Mouse (Mus musculus) megakaryocyte, embryonic 14.5 days (primary cell): ENCODE measurements around the gene Apoc3. TPM values are rescaled to one million over a fixed set of nuclear protein-coding genes. Genes with fewer than 3 reads are reported as not detected.

Experiments used
- H3K27me3 ChIP-seq: replicated peaks from 2 replicates; pipeline ENCODE3; 2012; ENCODE audit warnings: inconsistent platforms
- H3K36me3 ChIP-seq: replicated peaks from 2 replicates; pipeline ENCODE3; 2012; ENCODE audit warnings: low read length, inconsistent platforms, mixed read lengths
- H3K4me1 ChIP-seq: 2 replicates; pipeline ENCODE4 v1.6.1; 2012; ENCODE audit warnings: inconsistent platforms
- H3K4me3 ChIP-seq: replicated peaks from 2 replicates; pipeline ENCODE3; 2012; ENCODE audit warnings: moderate library complexity, mild to moderate bottlenecking, inconsistent platforms
- H3K9me3 ChIP-seq: 2 replicates; pipeline ENCODE4 v1.6.1; 2012; ENCODE audit warnings: inconsistent platforms
- FLI1 ChIP-seq: IDR thresholded peaks from 2 replicates; pipeline ENCODE4 v1.6.1; 2012; ENCODE audit warnings: low read length, inconsistent platforms, mixed read lengths
- GATA1 ChIP-seq: IDR thresholded peaks from 3 replicates; pipeline ENCODE4 v1.6.1; 2012; ENCODE audit warnings: mixed read lengths, low read length, inconsistent platforms, borderline replicate concordance
- polyA plus RNA-seq: library from polyadenylated mRNA; stranded (reverse); fragments of >175 nt; gene quantifications from 2 replicates; pipeline ENCODE4 v1.2.3, GENCODE M21; 2012; ENCODE audit warnings: low replicate concordance; ENCODE audit not compliant: insufficient read depth

Apoc3 gene
- polyA plus RNA-seq, 1 experiment: not detected

DNA sequence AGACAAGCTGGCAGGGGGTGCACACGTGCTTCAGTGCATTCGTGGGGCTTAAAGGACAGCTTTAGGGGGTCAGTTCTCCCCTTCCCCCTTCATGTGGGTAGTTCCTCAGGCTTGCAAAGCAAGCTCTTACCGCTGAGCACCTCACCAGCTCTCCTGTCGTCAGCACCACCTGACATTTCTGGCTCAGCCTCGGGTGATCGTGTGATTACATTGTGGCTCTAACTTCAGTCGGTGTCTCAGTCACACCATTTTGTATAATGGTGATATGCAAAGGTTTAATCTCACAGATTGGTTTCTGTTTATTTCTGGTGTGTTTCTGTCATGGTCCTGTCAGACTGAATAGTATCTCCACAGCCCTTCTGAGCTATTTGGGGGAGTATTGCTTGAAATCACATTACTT, 36.5 kb downstream of the Apoc3 start:
- no peaks in the 10 kb centered on the region for H3K9me3 ChIP-seq
- peaks cover 99% of the 10 kb centered on the region for H3K36me3 ChIP-seq
- no peaks in the 10 kb centered on the region for H3K27me3 ChIP-seq
- TF ChIP-seq FLI1: no peak
- no peak for TF ChIP-seq GATA1
- peaks cover 63% of the 10 kb centered on the region for H3K4me1 ChIP-seq
- no peak overlapping the region for H3K4me3 ChIP-seq

DNA sequence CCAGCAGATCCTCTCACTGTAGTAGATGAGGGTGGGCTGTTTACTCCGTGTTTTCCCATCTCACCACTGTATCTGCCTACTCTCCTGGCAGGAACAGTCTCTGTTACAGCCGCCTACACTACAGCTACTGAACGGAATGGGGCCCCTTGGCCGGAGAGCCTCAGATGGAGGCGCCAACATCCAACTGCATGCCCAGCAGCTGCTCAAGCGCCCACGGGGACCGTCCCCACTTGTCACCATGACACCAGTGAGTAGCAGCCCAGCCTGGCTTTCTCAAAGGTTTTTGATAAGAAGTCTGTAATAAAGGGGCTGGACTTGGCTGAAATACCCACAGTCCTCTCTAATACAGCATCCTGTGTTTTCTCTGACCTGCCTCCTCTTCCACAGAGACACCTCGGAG, 37.0 kb downstream of the Apoc3 start:
- TF ChIP-seq FLI1 (no peak), GATA1 (no peak)
- H3K4me3 ChIP-seq: no peak overlapping the region
- peaks cover 63% of the 10 kb centered on the region for H3K4me1 ChIP-seq
- peaks cover 99% of the 10 kb centered on the region for H3K36me3 ChIP-seq
- no peaks in the 10 kb centered on the region for H3K27me3 ChIP-seq
- no peaks in the 10 kb centered on the region for H3K9me3 ChIP-seq

DNA sequence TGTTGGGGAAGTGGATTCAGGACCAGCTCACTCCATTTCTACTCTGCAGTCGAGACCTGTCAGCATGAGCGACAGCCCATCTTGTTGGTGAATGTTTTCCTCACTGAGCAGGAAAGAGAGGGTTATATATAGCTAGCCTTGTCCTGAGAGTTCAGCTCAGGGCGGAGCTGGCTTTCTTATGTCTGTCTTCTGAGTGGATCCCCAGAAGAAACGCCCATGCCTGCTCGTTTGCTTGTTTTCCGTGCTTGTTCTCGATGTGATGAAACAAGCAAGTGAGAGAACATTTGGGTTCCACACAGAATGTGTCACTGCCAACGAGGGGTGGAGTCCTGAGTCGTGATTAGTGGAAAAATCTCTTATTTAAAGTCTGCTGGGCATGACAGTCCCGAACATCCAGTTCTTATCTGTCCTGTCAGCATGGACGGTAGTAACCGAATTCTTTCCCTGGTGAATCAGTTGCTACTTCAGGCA, 38.7 kb downstream of the Apoc3 start:
- H3K27me3 ChIP-seq: no peaks in the 10 kb centered on the region
- peaks cover 88% of the 10 kb centered on the region for H3K36me3 ChIP-seq
- TF ChIP-seq FLI1 (no peak), GATA1 (no peak)
- peaks cover 49% of the 10 kb centered on the region for H3K4me1 ChIP-seq
- H3K9me3 ChIP-seq: no peaks in the 10 kb centered on the region
- H3K4me3 ChIP-seq: no peak overlapping the region

DNA sequence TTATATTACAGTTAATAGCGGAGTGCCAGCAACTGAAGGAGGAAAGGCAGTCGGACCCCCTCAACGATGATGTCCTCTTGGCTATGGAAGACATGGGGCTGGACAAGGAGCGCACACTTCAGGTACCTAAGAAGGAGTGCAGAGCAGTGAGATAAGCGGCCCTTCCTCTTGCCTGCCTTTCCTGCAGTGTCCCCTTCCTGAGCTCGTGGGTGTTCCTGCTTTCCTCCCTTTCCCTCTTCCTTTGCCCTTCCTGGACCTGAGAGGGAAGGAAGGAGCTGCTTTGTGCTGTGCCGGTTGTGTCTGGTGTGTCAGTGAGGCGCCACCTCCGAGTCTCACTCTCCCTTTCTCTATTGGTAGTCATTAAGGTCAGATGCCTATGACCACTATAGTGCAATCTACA, 40.6 kb downstream of the Apoc3 start:
- TF ChIP-seq FLI1 (no peak), GATA1 (no peak)
- peaks cover 84% of the 10 kb centered on the region for H3K36me3 ChIP-seq

DNA sequence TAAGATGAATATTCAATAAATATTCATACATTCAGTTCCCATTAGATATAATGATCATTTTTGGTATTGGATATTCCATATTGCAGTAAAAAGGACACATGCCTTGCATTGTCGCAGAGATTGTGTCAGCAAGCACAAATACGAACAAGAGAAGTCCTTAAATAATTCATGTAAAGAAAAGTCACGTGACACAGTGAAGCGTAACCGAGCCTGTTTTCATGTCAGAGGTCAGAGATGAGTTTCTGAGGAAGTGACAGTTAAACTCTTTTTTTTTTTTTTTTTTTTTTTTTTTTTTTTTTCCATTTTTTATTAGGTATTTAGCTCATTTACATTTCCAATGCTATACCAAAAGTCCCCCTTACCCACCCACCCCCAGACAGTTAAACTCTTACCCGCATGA, 42.8 kb downstream of the Apoc3 start:
- peaks cover 84% of the 10 kb centered on the region for H3K36me3 ChIP-seq
- H3K9me3 ChIP-seq: no peaks in the 10 kb centered on the region
- no peak for TF ChIP-seq GATA1
- no peak for TF ChIP-seq FLI1
- H3K27me3 ChIP-seq: no peaks in the 10 kb centered on the region
- no peak overlapping the region for H3K4me3 ChIP-seq
- peaks cover 40% of the 10 kb centered on the region for H3K4me1 ChIP-seq

More for the DNA sequence above, 40.6 kb downstream of the Apoc3 start:
- Histone ChIP-seq H3K9me3 (no peaks in the 10 kb centered on the region), H3K4me3 (no peak overlapping the region), H3K27me3 (no peaks in the 10 kb centered on the region), H3K4me1 (peaks cover 53% of the 10 kb centered on the region)

DNA sequence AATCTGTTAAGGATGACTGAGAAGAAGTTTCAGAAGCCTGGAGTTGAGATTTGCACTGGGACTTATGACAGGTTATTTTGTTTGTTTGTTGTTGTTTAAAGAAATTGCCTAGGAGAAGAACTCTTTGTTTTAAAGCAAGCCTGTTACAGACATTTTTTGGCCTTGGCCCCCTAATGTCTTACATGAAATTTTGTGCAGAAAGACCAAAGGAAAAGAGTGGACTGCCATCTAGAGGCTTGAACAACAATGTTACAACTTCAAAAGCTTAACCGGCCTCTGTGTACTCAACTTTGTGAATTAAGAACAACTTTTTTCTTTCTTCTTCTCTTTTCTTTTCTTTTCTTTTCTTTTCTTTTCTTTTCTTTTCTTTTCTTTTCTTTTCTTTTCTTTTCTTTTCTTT, 43.8 kb downstream of the Apoc3 start:
- TF ChIP-seq GATA1 (no peak), FLI1 (no peak)
- Histone ChIP-seq H3K36me3 (peaks cover 84% of the 10 kb centered on the region), H3K27me3 (no peaks in the 10 kb centered on the region), H3K4me3 (no peak overlapping the region), H3K9me3 (no peaks in the 10 kb centered on the region), H3K4me1 (peaks cover 36% of the 10 kb centered on the region)

DNA sequence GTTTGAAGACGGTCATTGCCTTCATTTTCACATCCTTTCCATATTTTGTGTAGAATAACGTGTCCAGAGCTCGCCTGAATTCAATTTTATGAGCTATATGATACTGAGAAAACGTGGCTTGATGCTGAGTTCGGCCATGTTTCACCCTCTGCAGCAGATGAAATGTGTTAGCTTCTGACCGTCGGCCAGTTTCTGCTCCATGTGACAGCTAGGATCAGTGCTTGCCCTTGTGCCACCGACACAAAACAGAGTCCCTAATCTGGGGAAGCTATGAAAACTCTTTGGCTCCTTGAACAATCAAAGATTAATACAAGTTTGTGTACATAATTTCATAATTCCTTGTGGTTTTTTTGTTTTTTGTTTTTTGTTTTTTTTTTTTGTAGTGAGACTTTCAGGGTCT, 44.2 kb downstream of the Apoc3 start:
- peaks cover 83% of the 10 kb centered on the region for H3K36me3 ChIP-seq
- H3K9me3 ChIP-seq: no peaks in the 10 kb centered on the region
- no peak overlapping the region for H3K4me3 ChIP-seq
- no peaks in the 10 kb centered on the region for H3K27me3 ChIP-seq
- H3K4me1 ChIP-seq: peaks cover 36% of the 10 kb centered on the region
- TF ChIP-seq FLI1 (no peak), GATA1 (no peak)

DNA sequence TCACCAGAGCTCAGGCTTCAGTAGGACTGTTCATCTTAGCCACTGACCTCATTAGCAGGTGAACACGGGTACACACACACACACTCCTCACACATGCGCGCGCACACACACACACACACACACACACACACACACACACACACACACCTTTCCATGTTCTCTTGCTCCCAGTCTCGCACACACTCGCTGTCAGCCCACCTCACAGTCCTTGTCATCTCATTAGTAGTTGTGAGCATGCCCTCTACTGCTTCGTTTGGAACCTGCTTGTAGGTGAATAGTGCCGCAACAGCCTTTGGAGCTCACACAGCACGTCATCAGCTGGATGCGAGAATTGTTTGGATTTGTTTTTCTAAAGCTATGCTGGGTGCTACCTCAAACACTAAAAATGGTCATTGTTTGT, 46.1 kb downstream of the Apoc3 start:
- H3K4me1 ChIP-seq: peaks cover 42% of the 10 kb centered on the region
- H3K27me3 ChIP-seq: no peaks in the 10 kb centered on the region
- no peaks in the 10 kb centered on the region for H3K9me3 ChIP-seq
- no peak for TF ChIP-seq FLI1
- no peak for TF ChIP-seq GATA1
- H3K36me3 ChIP-seq: peaks cover 83% of the 10 kb centered on the region
- H3K4me3 ChIP-seq: no peak overlapping the region

DNA sequence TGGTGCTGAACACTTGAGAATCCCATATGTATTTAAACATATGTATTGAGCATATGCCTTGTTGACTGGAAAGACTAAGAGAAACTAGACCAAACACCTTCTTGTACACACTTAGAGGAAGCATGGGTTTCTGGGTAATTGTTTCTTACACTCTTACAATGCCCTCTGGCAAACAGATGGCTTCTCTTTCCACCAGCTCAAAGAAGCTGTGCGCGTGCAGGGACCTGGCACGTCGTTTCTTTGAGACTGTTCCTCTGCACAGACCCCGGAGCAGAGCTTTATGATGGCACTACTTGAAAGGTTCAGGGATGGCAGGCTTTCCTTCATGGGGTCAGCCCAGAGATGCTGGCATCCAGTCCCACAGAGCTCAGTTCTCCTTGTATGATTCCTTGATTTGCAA, 46.5 kb downstream of the Apoc3 start:
- H3K9me3 ChIP-seq: no peaks in the 10 kb centered on the region
- no peak for TF ChIP-seq GATA1
- no peak for TF ChIP-seq FLI1
- H3K27me3 ChIP-seq: no peaks in the 10 kb centered on the region

DNA sequence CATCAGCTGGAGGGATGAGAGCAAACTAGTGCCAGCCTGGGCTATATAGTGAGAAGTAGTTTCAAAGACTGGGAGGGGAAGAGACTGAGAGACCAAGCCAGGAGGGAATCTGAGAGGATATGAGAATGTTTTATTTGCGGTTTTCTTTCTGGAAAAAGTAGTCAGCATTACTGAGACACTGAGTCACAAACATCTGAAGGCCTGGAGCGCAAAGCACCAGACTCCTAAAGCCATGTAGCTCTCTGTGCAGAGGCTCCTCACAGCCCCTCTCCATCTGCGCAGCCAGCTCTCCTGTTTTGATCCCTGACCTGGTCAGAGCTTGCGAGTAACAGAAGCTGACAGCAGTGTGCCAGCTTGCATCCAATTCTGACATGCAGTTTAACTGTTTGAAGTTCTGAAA, 47.1 kb downstream of the Apoc3 start:
- H3K4me1 ChIP-seq: peaks cover 49% of the 10 kb centered on the region
- H3K4me3 ChIP-seq: no peak overlapping the region
- TF ChIP-seq FLI1 (no peak), GATA1 (no peak)
- no peaks in the 10 kb centered on the region for H3K9me3 ChIP-seq
- no peaks in the 10 kb centered on the region for H3K27me3 ChIP-seq
- H3K36me3 ChIP-seq: peaks cover 81% of the 10 kb centered on the region

More for the DNA sequence above, 46.5 kb downstream of the Apoc3 start:
- Histone ChIP-seq H3K4me3 (no peak overlapping the region), H3K4me1 (peaks cover 43% of the 10 kb centered on the region), H3K36me3 (peaks cover 83% of the 10 kb centered on the region)

DNA sequence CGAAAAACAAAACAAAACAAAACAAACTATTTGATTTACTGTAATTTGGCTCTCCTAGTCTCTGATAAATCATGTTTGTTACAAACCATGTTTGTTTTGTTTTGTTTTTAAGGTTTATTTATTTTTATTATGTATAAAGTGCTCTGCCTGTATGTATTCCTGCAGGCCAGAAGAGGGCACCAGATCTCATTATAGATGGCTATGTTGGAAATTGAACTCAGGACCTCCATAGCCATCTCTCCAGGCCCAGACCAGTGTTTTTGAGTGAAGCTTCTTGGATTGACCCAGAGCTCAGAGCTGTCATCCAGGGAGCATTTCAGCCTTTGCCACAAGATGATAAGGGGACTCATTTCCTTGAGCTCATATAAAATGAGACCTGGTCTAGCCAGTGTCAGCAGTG, 49.0 kb downstream of the Apoc3 start:
- H3K36me3 ChIP-seq: peaks cover 94% of the 10 kb centered on the region

More for the DNA sequence above, 49.0 kb downstream of the Apoc3 start:
- Histone ChIP-seq H3K9me3 (no peaks in the 10 kb centered on the region), H3K4me3 (no peak overlapping the region), H3K4me1 (peaks cover 63% of the 10 kb centered on the region), H3K27me3 (no peaks in the 10 kb centered on the region)
- TF ChIP-seq FLI1: no peak
- no peak for TF ChIP-seq GATA1
